Mouse (Mus musculus) ES-E14 (cell line): ENCODE measurements at regions not wholly inside any gene's neighbourhood (a gene's known extent, or its start where the extent isn't known, plus 50 kb on each side); places are given as distances from the start of the nearest gene placed in this dataset.

ENCODE experiments used
- DNase-seq: peaks from one replicate; pipeline ENCODE4 v3.0.0-alpha.2; 2013; ENCODE audit warnings: low read depth, low spot score
- H3K27ac ChIP-seq: 2 replicates; pipeline ENCODE4 v1.5.1; 2012; ENCODE audit warnings: low read depth, mild to moderate bottlenecking, low read length, moderate library complexity, mixed read lengths; ENCODE audit not compliant: poor library complexity, insufficient read depth, severe bottlenecking
- H3K36me3 ChIP-seq: 2 replicates; pipeline ENCODE4 v1.6.1; 2012; ENCODE audit warnings: mild to moderate bottlenecking, low read length, moderate library complexity, mixed read lengths; ENCODE audit not compliant: control insufficient read depth, poor library complexity, insufficient read depth, severe bottlenecking
- H3K4me1 ChIP-seq, 2 experiments: fragments of 150-350 bp in 1 of 2; sonication (generic) in 1 of 2; 2 replicates each; pipeline ENCODE4 v1.6.1; 2012; ENCODE audit warnings: low read length in 2 of 2, mild to moderate bottlenecking in 1 of 2, mixed read lengths in 1 of 2; ENCODE audit not compliant: control insufficient read depth in 2 of 2, insufficient read depth in 2 of 2, poor library complexity in 1 of 2
- H3K4me3 ChIP-seq, 2 experiments: fragments of 150-350 bp in 1 of 2; sonication (generic) in 1 of 2; 2 replicates each; pipeline ENCODE4 v1.5.1; 2012; ENCODE audit warnings: low read length in 2 of 2, low read depth in 1 of 2, mild to moderate bottlenecking in 1 of 2, mixed read lengths in 1 of 2; ENCODE audit not compliant: insufficient read depth in 1 of 2, poor library complexity in 1 of 2, severe bottlenecking in 1 of 2
- H3K9ac ChIP-seq: 2 replicates; pipeline ENCODE4 v1.6.1; 2012; ENCODE audit warnings: low read depth, mild to moderate bottlenecking, low read length, mixed read lengths; ENCODE audit not compliant: poor library complexity, insufficient read depth, severe bottlenecking
- H3K9me3 ChIP-seq: fragments of 150-350 bp; sonication (generic); 2 replicates; pipeline ENCODE4 v1.6.1; 2012; ENCODE audit warnings: low read depth, mild to moderate bottlenecking, low read length; ENCODE audit not compliant: control insufficient read depth, insufficient read depth
- CHD2 ChIP-seq: IDR thresholded peaks from 2 replicates; pipeline ENCODE4 v1.6.1; 2014; ENCODE audit warnings: mild to moderate bottlenecking, low read depth, low read length, inconsistent platforms
- HCFC1 ChIP-seq: IDR thresholded peaks from 2 replicates; pipeline ENCODE4 v1.6.1; 2012; ENCODE audit warnings: low read length, inconsistent platforms, borderline replicate concordance; ENCODE audit not compliant: insufficient read depth
- MAFK ChIP-seq: IDR thresholded peaks from 2 replicates; pipeline ENCODE4 v1.6.1; 2014; ENCODE audit warnings: mild to moderate bottlenecking, low read depth, low read length, inconsistent platforms; ENCODE audit not compliant: insufficient read depth
- ZC3H11A ChIP-seq: IDR thresholded peaks from 2 replicates; pipeline ENCODE4 v1.6.1; 2012; ENCODE audit warnings: low read depth, mild to moderate bottlenecking, inconsistent platforms, low read length, borderline replicate concordance
- ZNF384 ChIP-seq: IDR thresholded peaks from 2 replicates; pipeline ENCODE4 v1.6.1; 2012; ENCODE audit warnings: low read depth, low read length, inconsistent platforms
- in situ Hi-C, 2 experiments: fragments of 600-800 bp; cut with MboI; formaldehyde crosslinking; loops; one replicate each; pipeline ENCODE4 v1.15.1; 2025; ENCODE audit warnings: low sequenced_read_pairs in 2 of 2, inconsistent platforms in 1 of 2; ENCODE audit not compliant: unreplicated experiment in 2 of 2

- in situ Hi-C loops, result no loop called here
- no peak overlapping the region for H3K27ac ChIP-seq
- H3K4me3 ChIP-seq, result no peak overlapping the region
- no peaks in the 10 kb centered on the region for H3K9me3 ChIP-seq
- H3K36me3 ChIP-seq, result no peaks in the 10 kb centered on the region
- H3K4me1 ChIP-seq, result no peaks in the 10 kb centered on the region
- no peak for DNase-seq
- no peak for TF ChIP-seq ZNF384
- TF ChIP-seq ZC3H11A, result no peak
- H3K9ac ChIP-seq, result no peak overlapping the region
Observed at GRCm38 (mm10) chr2:173444386-173444785, 78.0 kb upstream of the 1700021F07Rik start.

DNA sequence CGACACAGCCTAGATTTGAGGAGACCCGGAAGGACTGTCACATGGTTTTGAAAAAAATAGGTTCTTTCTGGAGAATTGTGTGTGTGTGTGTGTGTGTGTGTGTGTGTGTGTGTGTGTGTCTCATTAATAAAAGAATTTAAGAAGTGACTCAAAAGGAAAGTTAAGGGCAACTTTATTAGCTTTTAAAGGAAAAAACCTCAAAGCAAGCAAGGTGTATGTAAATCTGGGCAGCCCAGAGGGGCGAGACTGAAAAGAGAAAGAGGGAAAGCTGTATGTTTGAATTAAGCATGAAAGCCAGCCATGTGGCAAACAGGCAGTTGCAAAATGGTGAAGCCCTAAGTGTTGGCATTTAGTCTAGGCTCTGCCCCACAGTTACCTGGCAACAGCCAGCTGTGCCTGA lies 77.3 kb upstream of the 1700021F07Rik start:
- DNase-seq, result no peak
- H3K4me3 ChIP-seq, result no peak overlapping the region
- in situ Hi-C loops, result no loop called here
- no peak overlapping the region for H3K9ac ChIP-seq
- H3K36me3 ChIP-seq, result no peaks in the 10 kb centered on the region
- TF ChIP-seq ZNF384 (no peak), MAFK (no peak)
- H3K27ac ChIP-seq, result no peak overlapping the region
- H3K4me1 ChIP-seq, result no peaks in the 10 kb centered on the region
- H3K9me3 ChIP-seq, result no peaks in the 10 kb centered on the region

GRCm38 (mm10) chr2:173448546-173449187 lies 73.7 kb upstream of the 1700021F07Rik start:
- DNase-seq, result no peak
- Histone ChIP-seq H3K36me3 (no peaks in the 10 kb centered on the region), H3K9me3 (no peaks in the 10 kb centered on the region), H3K9ac (no peak overlapping the region), H3K4me3 (no peak overlapping the region), H3K27ac (no peak overlapping the region), H3K4me1 (no peaks in the 10 kb centered on the region)
- TF ChIP-seq MAFK (no peak), ZNF384 (no peak), ZC3H11A (no peak), HCFC1 (no peak), CHD2 (no peak)
- in situ Hi-C loops, result no loop called here

DNA sequence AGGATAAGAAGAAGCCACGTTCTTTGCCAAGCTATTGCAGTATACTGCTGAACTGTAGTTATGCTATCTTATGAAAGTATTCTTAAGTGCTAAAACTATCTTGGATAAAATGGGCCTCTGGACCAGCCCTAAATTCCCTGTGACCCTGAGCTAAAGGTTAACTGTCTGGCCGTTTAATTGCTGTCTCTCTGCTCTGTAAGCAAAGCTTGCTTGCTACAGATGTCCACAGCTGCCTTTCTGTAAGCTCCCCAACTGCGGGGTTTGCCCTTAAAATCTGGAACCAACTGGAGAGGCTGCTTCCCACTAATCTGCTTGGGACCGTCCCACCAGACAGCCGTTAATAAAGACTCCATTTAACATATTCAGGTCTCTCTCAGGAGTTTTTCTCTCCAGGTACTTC lies 73.2 kb upstream of the 1700021F07Rik start:
- Histone ChIP-seq H3K36me3 (no peaks in the 10 kb centered on the region), H3K9me3 (no peaks in the 10 kb centered on the region), H3K4me3 (no peak overlapping the region), H3K4me1 (no peaks in the 10 kb centered on the region), H3K9ac (no peak overlapping the region), H3K27ac (no peak overlapping the region)
- TF ChIP-seq MAFK, result no peak
- no peak for DNase-seq
- in situ Hi-C loops, result no loop called here

GRCm38 (mm10) chr2:173451993-173452481 lies 70.3 kb upstream of the 1700021F07Rik start:
- Histone ChIP-seq H3K9me3 (no peaks in the 10 kb centered on the region), H3K27ac (no peak overlapping the region), H3K9ac (no peak overlapping the region), H3K4me1 (no peaks in the 10 kb centered on the region), H3K4me3 (no peak overlapping the region), H3K36me3 (no peaks in the 10 kb centered on the region)
- no peak for TF ChIP-seq HCFC1
- DNase-seq, result no peak
- in situ Hi-C loops, result loop anchor here in 1 of 2 experiments (10.0 kb wide), 1 partner anchor 257 kb away; no protein-coding TSS in a partner anchor
